Mouse (Mus musculus) cerebellum, adult 2 months (tissue): Measurements from ENCODE around the gene Rabgap1l.

ENCODE experiments used
- CTCF ChIP-seq: fragments of 200-500 bp; IDR thresholded peaks from 2 replicates; pipeline ENCODE4 v1.5.1; 2011; ENCODE audit warnings: low read depth, mild to moderate bottlenecking, control low read depth, low read length, moderate library complexity, borderline replicate concordance; ENCODE audit not compliant: insufficient read depth
- POLR2A ChIP-seq: fragments of 200-500 bp; IDR thresholded peaks from 2 replicates; pipeline ENCODE4 v1.6.1; 2011; ENCODE audit warnings: low read length, control low read depth, borderline replicate concordance; ENCODE audit not compliant: insufficient read depth

- TF ChIP-seq CTCF, result no peak
- no peak for TF ChIP-seq POLR2A
Observed at GRCm38 (mm10) chr1:160271282-160271967, 521.6 kb downstream of the Rabgap1l start.
